Mouse (Mus musculus) small intestine, adult 2 months (tissue): ENCODE data around the gene Wwox.

Experiments
- CTCF ChIP-seq: fragments of 200-500 bp; IDR thresholded peaks from 2 replicates; pipeline ENCODE4 v1.5.1; 2012; ENCODE audit warnings: low read depth, mild to moderate bottlenecking, control low read depth, inconsistent platforms, low read length, moderate library complexity, mixed read lengths; ENCODE audit not compliant: insufficient replicate concordance, insufficient read length; ENCODE audit errors: extremely low read depth
- POLR2A ChIP-seq: fragments of 200-500 bp; IDR thresholded peaks from 2 replicates; pipeline ENCODE4 v1.6.1; 2012; ENCODE audit warnings: low read depth, mild to moderate bottlenecking, control low read depth, inconsistent platforms, low read length, moderate library complexity

GRCm38 (mm10) chr8:115302484-115302883 is 863.0 kb downstream of the Wwox start:
- no peak for TF ChIP-seq CTCF
- TF ChIP-seq POLR2A: no peak
